Mouse (Mus musculus) small intestine, adult 2 months (tissue): ENCODE data around the gene Dusp2.

Source experiments
- CTCF ChIP-seq: fragments of 200-500 bp; IDR thresholded peaks from 2 replicates; pipeline ENCODE4 v1.5.1; 2012; ENCODE audit warnings: low read depth, mild to moderate bottlenecking, control low read depth, inconsistent platforms, low read length, moderate library complexity, mixed read lengths; ENCODE audit not compliant: insufficient replicate concordance, insufficient read length; ENCODE audit errors: extremely low read depth
- POLR2A ChIP-seq: fragments of 200-500 bp; IDR thresholded peaks from 2 replicates; pipeline ENCODE4 v1.6.1; 2012; ENCODE audit warnings: low read depth, mild to moderate bottlenecking, control low read depth, inconsistent platforms, low read length, moderate library complexity

GRCm38 (mm10) chr2:127304609-127305210 is 31.2 kb upstream of the Dusp2 start:
- TF ChIP-seq CTCF (no peak), POLR2A (no peak)
